Mouse (Mus musculus): ENCODE measurements around the gene Srgn. TPM values are rescaled to one million over a fixed set of nuclear protein-coding genes. Genes with fewer than 3 reads are reported as not detected.
A peak's percentile ranks its signal among the peaks of the same experiment; 100 is the strongest.
"Not testable (repeated sequence)": the region's sequence is repeated elsewhere in the genome, so short reads cannot be mapped to it uniquely, and the experiment has no call there.

Srgn gene
- polyA plus RNA-seq, 1 experiment from 2014 or later = 10.0 TPM

DNA sequence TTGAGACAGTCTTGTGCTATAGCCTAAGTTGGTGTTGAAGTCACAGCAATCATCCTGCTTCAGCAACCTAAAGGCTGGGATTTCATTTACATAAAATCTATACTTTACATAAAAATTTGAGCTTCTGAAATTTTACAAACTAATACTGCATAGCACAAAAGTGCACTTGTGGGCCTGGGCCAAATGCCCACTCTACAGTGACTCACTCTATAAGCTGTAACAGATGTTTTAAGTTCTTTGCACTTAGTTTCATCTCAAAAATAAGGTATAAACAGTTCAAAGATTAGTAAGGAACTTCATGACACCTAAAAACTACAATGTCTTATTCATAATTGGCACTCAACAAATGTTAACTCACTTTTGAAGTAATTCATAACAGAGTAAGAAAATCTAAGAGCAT is 65.9 kb downstream of the Srgn start:
- Histone ChIP-seq H3K36me3 (peaks cover 76% of the 10 kb centered on the region), H3K27ac (no peak overlapping the region), H3K4me2 (replicated peaks) (no peak overlapping the region), H3K27me3 (no peaks in the 10 kb centered on the region), H3K4me1 (no peaks in the 10 kb centered on the region), H3K9me3 (no peaks in the 10 kb centered on the region), H3K4me3 (no peak overlapping the region), H3K9ac (no peak overlapping the region)
- ATAC-seq (ENCODE audit: low FRiP score, low read depth) = no peak

DNA sequence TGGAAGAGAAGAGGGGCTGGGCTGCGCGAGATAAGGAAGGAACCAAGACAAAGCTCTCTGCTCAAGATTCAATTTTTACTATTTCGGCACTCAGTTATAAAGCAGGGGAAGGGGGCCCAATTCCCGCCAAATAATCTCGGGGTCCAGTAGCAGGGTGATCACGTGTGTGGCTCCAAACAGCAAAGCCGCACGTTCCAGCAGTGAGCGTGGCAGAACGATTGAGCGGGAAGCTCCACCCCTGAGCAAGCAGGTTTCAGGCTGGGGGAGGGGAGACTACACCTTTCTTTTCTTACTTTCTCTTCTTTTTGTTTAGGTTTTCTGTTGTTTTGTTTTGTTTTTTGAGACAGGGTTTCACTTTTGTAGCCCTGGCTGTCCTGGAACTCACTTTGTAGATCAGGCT is 75.2 kb downstream of the Srgn start:
- WGBS = 68% methylated on average over 11 of the region's 11 CpGs
- not testable (repeated sequence) for H3K4me3 ChIP-seq; H3K27me3 ChIP-seq; H3K27ac ChIP-seq; ATAC-seq (ENCODE audit: low FRiP score, low read depth); H3K9ac ChIP-seq; H3K4me2 ChIP-seq (replicated peaks); H3K9me3 ChIP-seq
- peaks cover 16% of the 10 kb centered on the region for H3K4me1 ChIP-seq
- peaks cover 27% of the 10 kb centered on the region for H3K36me3 ChIP-seq

DNA sequence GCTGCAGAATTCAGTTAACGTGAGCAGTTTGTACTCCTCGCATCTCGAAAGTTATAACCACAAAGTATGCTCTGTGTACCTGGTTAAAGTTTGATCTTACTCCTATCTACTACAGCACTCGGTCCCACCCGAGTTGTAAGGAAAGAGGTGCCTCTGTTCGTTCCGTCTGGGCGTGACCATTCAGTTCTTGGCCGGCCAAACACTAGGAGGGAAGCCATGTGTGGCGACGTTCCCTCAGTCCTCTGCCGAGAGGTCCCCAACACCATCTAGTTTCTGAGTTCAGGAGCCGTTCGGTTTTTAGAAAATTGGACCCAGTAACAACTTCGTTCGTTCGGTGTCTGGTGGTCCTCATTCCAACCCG is 77.0 kb downstream of the Srgn start:
- WGBS = 34% methylated on average over 18 of the region's 18 CpGs
- H3K9ac ChIP-seq = peak overlapping the region; percentile 97
- 0 out of 2 replicates have a peak, but pooled peaks have one; percentile 5 for ATAC-seq (ENCODE audit: low FRiP score, low read depth)
- peaks cover 16% of the 10 kb centered on the region for H3K4me1 ChIP-seq
- no peaks in the 10 kb centered on the region for H3K27me3 ChIP-seq
- peak overlapping the region; percentile 99 for H3K4me3 ChIP-seq
- H3K9me3 ChIP-seq = no peaks in the 10 kb centered on the region
- peaks cover 29% of the 10 kb centered on the region for H3K36me3 ChIP-seq
- H3K4me2 ChIP-seq (replicated peaks) = peak overlapping the region; percentile 71
- H3K27ac ChIP-seq = peak overlapping the region; percentile 76; the same call in 1 of the 2 replicates

DNA sequence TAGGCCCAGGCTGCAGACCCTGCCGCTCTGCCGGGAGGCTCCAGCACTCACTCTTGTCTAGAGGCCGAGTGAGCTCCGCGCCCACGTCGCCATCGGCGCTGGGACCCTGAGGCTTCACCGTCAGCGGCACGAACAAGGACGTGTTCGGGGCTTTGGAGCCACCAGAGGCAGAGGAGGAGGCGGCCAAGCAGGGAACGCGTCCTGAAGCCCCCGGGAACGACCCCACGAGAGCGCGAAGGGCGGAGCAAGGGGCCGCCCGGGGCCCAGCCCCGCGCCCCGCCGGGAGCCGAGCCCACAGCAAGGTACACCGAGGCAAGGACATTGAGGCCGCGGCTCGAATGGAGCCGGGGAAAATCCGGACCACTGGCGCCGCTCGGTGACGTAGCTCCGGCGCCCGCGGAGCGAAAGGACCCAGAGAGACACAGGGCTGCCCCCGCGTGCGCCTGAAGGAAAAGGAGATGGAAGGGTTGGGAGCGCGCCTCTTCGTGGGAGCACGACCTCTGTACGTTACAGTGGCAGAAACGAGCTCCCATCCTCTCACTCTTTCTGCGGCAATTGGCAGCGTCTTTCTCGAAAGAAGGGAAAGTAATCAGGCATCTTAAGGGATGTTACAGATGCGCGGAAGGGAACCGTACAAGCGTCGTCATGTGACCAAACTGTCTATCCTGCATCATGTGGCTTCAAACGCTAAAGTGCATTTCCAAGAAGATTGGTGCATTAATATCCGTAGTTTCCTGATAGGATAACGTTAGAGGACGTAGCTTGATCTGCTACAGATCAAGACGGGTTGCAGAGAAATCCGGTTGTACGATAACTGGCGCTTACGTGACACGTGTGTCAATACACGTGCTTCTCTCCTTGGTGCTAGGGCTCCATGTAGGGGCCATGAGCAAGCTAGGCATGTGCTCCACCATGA is 77.6 kb downstream of the Srgn start, which contains the start of the genes 4930507D05Rik and Supv3l1:
Gene 4930507D05Rik (plus strand): TSS at position 126 of the 916 bp plus-strand sequence.
Gene Supv3l1 (minus strand): TSS at position 375 of the 916 bp plus-strand sequence.
- Histone ChIP-seq H3K27me3 (no peaks in the 10 kb centered on the region), H3K9ac (peak within 1 kb of the TSS; percentile 97), H3K4me2 (replicated peaks) (peak within 1 kb of the TSS; percentile 71), H3K9me3 (no peaks in the 10 kb centered on the region), H3K4me3 (peak within 1 kb of the TSS; percentile 99), H3K27ac (peak within 1 kb of the TSS; percentile 76), H3K4me1 (peaks cover 16% of the 10 kb centered on the region), H3K36me3 (peaks cover 31% of the 10 kb centered on the region)
- peak; percentile 91 for ATAC-seq (ENCODE audit: low FRiP score, low read depth)
- under 1% methylated on average over 72 of the region's 73 CpGs for WGBS

Other genes starting within 250 kb of the Srgn start
- gene Hk1, start 147.5 kb downstream of the Srgn start, polyA plus RNA-seq (2015; fragmentation: Nextera tagmentation; extraction: Ambion mirVana) = 40.1 and 44.7 TPM in 2 replicates
- 3.4 and 4.1 TPM in 2 replicates for gene Hkdc1, start 105.0 kb downstream of the Srgn start, polyA plus RNA-seq (2015; fragmentation: Nextera tagmentation; extraction: Ambion mirVana)
- 0.39 and 0.42 TPM in 2 replicates for gene 4930507D05Rik, start 78.0 kb downstream of the Srgn start, polyA plus RNA-seq (2015; fragmentation: Nextera tagmentation; extraction: Ambion mirVana)
- gene Supv3l1, start 77.7 kb downstream of the Srgn start, polyA plus RNA-seq (2015; fragmentation: Nextera tagmentation; extraction: Ambion mirVana) = 25.4 and 25.6 TPM in 2 replicates
- 72.5 and 74.9 TPM in 2 replicates for gene Vps26a, start 40.6 kb downstream of the Srgn start, polyA plus RNA-seq (2015; fragmentation: Nextera tagmentation; extraction: Ambion mirVana)
- 38.6 and 40.0 TPM in 2 replicates for gene Kif1bp, start 51.0 kb upstream of the Srgn start, polyA plus RNA-seq (2015; fragmentation: Nextera tagmentation; extraction: Ambion mirVana)
- 23.5 and 23.6 TPM in 2 replicates for gene Ddx21, start 74.8 kb upstream of the Srgn start, polyA plus RNA-seq (2015; fragmentation: Nextera tagmentation; extraction: Ambion mirVana)
- gene Ddx50, start 123.8 kb upstream of the Srgn start, polyA plus RNA-seq (2015; fragmentation: Nextera tagmentation; extraction: Ambion mirVana) = 171 and 177 TPM in 2 replicates
- gene Stox1, start 198.7 kb upstream of the Srgn start, polyA plus RNA-seq (2015; fragmentation: Nextera tagmentation; extraction: Ambion mirVana) = 1.1 TPM in 2 replicates

All from limb, embryonic 13.5 days (tissue).